Mouse (Mus musculus): ENCODE results near the gene Faiml. TPM values are rescaled to one million over a fixed set of nuclear protein-coding genes. Genes with fewer than 3 reads are reported as not detected.

The Faiml gene
- polyA plus RNA-seq, 1 experiment from 2014 or later, result not detected

DNA sequence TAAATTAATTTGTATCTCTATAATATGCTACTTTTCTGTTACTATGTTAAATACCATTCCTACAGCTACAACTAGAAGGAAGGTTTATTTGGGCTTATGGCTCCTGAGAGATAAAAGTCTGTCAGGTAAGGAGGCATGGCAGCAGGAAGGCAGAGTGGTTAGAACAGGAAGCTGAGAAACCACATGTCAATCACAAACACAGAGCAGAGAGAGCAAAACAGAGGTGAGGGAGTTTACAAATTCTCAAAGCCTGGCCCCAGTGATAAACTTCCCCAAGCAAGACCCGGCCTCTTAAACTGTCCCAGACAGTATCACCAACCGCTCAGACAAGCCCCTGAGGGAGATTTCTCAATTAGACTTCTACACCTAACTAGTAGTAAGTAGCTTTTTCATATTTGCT, 20.9 kb downstream of the Faiml start:
- Histone ChIP-seq H3K4me3 (ENCODE audit: low read depth, low read length) (no peak overlapping the region), H3K27me3 (ENCODE audit: control insufficient read depth, insufficient read depth, low read depth, low read length) (no peaks in the 10 kb centered on the region), H3K27ac (ENCODE audit: low read length) (no peak overlapping the region), H3K9me3 (replicated peaks; ENCODE audit: control insufficient read depth, low read length, poor library complexity, severe bottlenecking) (no peaks in the 10 kb centered on the region), H3K36me3 (ENCODE audit: control insufficient read depth, insufficient read depth, low read length) (no peaks in the 10 kb centered on the region), H3K4me1 (ENCODE audit: control insufficient read depth, insufficient read depth, low read length) (no peaks in the 10 kb centered on the region), H3K4me2 (ENCODE audit: low read length) (no peak overlapping the region), H3K9ac (ENCODE audit: low read depth, low read length) (no peak overlapping the region)
- WGBS, result 85% methylated on average over 2 of the region's 2 CpGs
- ATAC-seq, result no peak

DNA sequence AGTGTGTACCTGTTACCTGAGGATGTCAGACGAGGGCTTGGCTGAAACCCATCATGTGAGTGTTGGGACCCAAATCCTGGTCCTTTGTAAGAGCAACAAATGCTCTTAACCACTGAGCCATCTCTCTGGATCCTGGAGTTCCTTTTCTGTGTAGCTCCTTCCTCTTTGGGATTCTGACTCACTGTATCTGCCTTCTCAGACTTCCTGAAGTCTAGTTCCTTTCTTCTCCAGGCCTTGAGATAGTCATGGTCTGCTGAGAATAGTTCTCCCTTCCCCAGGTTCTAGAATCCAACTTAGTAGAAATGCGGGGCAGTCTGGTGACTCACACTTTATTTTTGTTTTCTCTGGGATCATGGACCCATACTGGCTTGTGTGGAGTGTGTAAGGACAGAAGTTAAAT, 24.4 kb downstream of the Faiml start:
- 84% methylated on average over 2 of the region's 2 CpGs for WGBS
- Histone ChIP-seq H3K9ac (ENCODE audit: low read depth, low read length) (no peak overlapping the region), H3K4me3 (ENCODE audit: low read depth, low read length) (no peak overlapping the region), H3K4me1 (ENCODE audit: control insufficient read depth, insufficient read depth, low read length) (no peaks in the 10 kb centered on the region), H3K4me2 (ENCODE audit: low read length) (no peak overlapping the region), H3K9me3 (replicated peaks; ENCODE audit: control insufficient read depth, low read length, poor library complexity, severe bottlenecking) (no peaks in the 10 kb centered on the region), H3K36me3 (ENCODE audit: control insufficient read depth, insufficient read depth, low read length) (no peaks in the 10 kb centered on the region), H3K27me3 (ENCODE audit: control insufficient read depth, insufficient read depth, low read depth, low read length) (no peaks in the 10 kb centered on the region), H3K27ac (ENCODE audit: low read length) (no peak overlapping the region)
- no peak for ATAC-seq

DNA sequence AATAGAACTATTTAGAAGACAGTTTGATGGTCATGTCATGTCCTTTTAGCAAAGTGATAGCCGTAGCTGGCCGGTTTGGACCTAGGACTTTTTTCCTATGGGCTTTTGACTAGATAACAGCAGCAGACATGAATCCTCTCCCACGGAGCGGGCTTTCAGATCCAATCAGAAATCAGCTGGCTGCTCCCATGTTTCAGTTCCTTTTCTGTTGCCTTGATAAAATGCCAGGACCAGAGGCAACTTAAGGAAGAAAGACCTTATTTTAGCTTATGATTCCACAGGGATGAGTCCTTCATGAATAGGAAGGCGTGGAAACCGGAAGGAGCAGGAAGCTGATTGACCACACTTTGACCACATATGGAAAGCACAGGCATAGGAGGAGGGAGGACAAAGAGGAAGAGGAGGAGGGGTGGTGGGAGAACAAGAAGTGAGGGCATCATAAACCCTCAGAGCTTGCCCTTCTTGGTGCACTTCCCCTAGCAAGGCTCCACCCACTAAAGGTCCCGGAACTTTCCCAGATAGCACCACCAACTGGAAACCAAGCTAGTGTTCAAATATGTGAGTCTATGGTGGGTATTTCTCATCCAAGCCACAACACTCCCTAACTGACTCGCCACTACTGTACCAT, 53.9 kb downstream of the Faiml start:
- Histone ChIP-seq H3K4me2 (ENCODE audit: low read length) (no peak overlapping the region), H3K9ac (ENCODE audit: low read depth, low read length) (no peak overlapping the region), H3K36me3 (ENCODE audit: control insufficient read depth, insufficient read depth, low read length) (no peaks in the 10 kb centered on the region), H3K27me3 (ENCODE audit: control insufficient read depth, insufficient read depth, low read depth, low read length) (no peaks in the 10 kb centered on the region), H3K4me3 (ENCODE audit: low read depth, low read length) (no peak overlapping the region), H3K27ac (ENCODE audit: low read length) (no peak overlapping the region), H3K4me1 (ENCODE audit: control insufficient read depth, insufficient read depth, low read length) (no peaks in the 10 kb centered on the region), H3K9me3 (replicated peaks; ENCODE audit: control insufficient read depth, low read length, poor library complexity, severe bottlenecking) (no peaks in the 10 kb centered on the region)
- ATAC-seq, result no peak
- WGBS, result 90% methylated on average over 8 of the region's 8 CpGs

DNA sequence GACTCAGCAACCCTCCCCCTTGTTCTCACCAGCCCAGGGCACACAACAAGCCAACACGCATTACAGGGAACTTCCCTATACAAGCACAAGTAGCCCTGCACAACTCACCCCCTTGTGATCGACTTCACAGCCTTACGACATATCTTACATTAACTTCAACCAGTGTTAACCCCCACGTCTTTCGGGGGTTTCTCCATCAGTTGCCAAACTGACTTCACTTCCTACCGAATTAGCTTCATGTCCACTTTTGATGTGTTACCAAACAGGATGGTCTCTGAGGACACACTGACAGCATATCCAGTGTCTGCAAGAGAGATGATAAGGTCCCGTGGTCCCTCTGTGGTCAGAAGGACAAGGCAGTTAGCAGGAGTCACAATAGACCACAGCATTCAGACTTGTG, 54.9 kb downstream of the Faiml start:
- no peak overlapping the region for H3K9ac ChIP-seq (ENCODE audit: low read depth, low read length)
- no peaks in the 10 kb centered on the region for H3K27me3 ChIP-seq (ENCODE audit: control insufficient read depth, insufficient read depth, low read depth, low read length)
- 93% methylated on average over 7 of the region's 7 CpGs for WGBS
- H3K36me3 ChIP-seq (ENCODE audit: control insufficient read depth, insufficient read depth, low read length), result no peaks in the 10 kb centered on the region
- no peak overlapping the region for H3K4me3 ChIP-seq (ENCODE audit: low read depth, low read length)
- H3K9me3 ChIP-seq (replicated peaks; ENCODE audit: control insufficient read depth, low read length, poor library complexity, severe bottlenecking), result no peaks in the 10 kb centered on the region
- no peaks in the 10 kb centered on the region for H3K4me1 ChIP-seq (ENCODE audit: control insufficient read depth, insufficient read depth, low read length)
- no peak overlapping the region for H3K27ac ChIP-seq (ENCODE audit: low read length)
- ATAC-seq, result no peak
- H3K4me2 ChIP-seq (ENCODE audit: low read length), result no peak overlapping the region

DNA sequence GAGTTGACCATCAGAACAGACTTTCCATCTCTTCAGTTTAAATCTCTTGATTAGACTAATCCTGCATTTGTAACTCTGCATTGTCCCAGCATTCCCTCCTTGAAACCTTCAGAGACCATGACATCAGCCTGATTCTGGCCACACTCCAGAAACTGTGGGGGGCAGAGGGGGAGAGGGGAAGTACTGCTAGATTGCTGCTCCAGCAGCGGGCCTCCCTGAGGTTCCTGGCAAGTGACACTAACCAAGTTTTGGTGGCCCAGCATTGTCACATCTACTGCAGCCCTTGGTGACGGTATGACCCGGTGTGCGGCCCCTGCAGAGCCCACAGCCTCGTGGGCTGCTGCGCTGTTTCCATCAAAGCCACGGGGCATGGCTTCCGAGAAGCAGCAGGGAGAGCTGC, 56.8 kb downstream of the Faiml start:
- Histone ChIP-seq H3K36me3 (ENCODE audit: control insufficient read depth, insufficient read depth, low read length) (no peaks in the 10 kb centered on the region), H3K27me3 (ENCODE audit: control insufficient read depth, insufficient read depth, low read depth, low read length) (no peaks in the 10 kb centered on the region), H3K27ac (ENCODE audit: low read length) (no peak overlapping the region), H3K4me2 (ENCODE audit: low read length) (no peak overlapping the region), H3K4me1 (ENCODE audit: control insufficient read depth, insufficient read depth, low read length) (no peaks in the 10 kb centered on the region), H3K4me3 (ENCODE audit: low read depth, low read length) (no peak overlapping the region), H3K9ac (ENCODE audit: low read depth, low read length) (no peak overlapping the region), H3K9me3 (replicated peaks; ENCODE audit: control insufficient read depth, low read length, poor library complexity, severe bottlenecking) (no peaks in the 10 kb centered on the region)
- no peak for ATAC-seq
- WGBS, result 53% methylated on average over 8 of the region's 8 CpGs

Other genes with a start within 250 kb of the Faiml start
- 0.19 TPM in 1 of 2 replicates, not detected in the other for gene Gm1123, start 201.5 kb downstream of the Faiml start, polyA plus RNA-seq (2015; fragmentation: Nextera tagmentation; extraction: Ambion mirVana)
- gene Pik3cb, start 96.6 kb downstream of the Faiml start, polyA plus RNA-seq (2015; fragmentation: Nextera tagmentation; extraction: Ambion mirVana), result 2.3 and 3.4 TPM in 2 replicates
- 56.0 and 64.1 TPM in 2 replicates for gene Cep70, start 6.1 kb upstream of the Faiml start, polyA plus RNA-seq (2015; fragmentation: Nextera tagmentation; extraction: Ambion mirVana)
- 0.78 and 0.99 TPM in 2 replicates for gene Esyt3, start 121.3 kb upstream of the Faiml start, polyA plus RNA-seq (2015; fragmentation: Nextera tagmentation; extraction: Ambion mirVana)
- gene Mras, start 200.1 kb upstream of the Faiml start, polyA plus RNA-seq (2015; fragmentation: Nextera tagmentation; extraction: Ambion mirVana), result 51.2 and 53.5 TPM in 2 replicates
- 1.3 and 1.4 TPM in 2 replicates for gene Nme9, start 214.2 kb upstream of the Faiml start, polyA plus RNA-seq (2015; fragmentation: Nextera tagmentation; extraction: Ambion mirVana)

Data from midbrain, embryonic 16.5 days (tissue).